Mouse (Mus musculus): ENCODE data around the gene Rad54l.
A peak's percentile ranks its signal among the peaks of the same experiment; 100 is the strongest.

- TF ChIP-seq POLR2A (IDR thresholded peaks at IDR 0.05; ENCODE audit: control insufficient read depth in 1 of 2, insufficient read depth in 1 of 2, low read depth in 1 of 2, low read length in 2 of 2, poor library complexity in 1 of 2) (peak; percentile 94 to 95), MAFK (IDR thresholded peaks at IDR 0.05; ENCODE audit: borderline replicate concordance, low read depth, low read length) (no peak), ELF1 (IDR thresholded peaks at IDR 0.05; ENCODE audit: low read depth, low read length) (peak; percentile 52; the same call in 1 of the 2 replicates), CTCF (IDR thresholded peaks at IDR 0.05 in 2 of 3, conservative IDR thresholded peaks at IDR 0.05 in 1 of 3; ENCODE audit: control insufficient read depth in 1 of 3, insufficient read depth in 1 of 3, low read depth in 2 of 3, low read length in 3 of 3, poor library complexity in 1 of 3, severe bottlenecking in 1 of 3) (peak in 1 of 3 experiments; percentile 5; a peak in 1 of 6 replicates), POLR2AphosphoS2 (IDR thresholded peaks at IDR 0.05; ENCODE audit: low read length) (peak; percentile 48; the same call in 1 of the 2 replicates), BHLHE40 (IDR thresholded peaks at IDR 0.05; ENCODE audit: borderline replicate concordance, low read depth, low read length) (no peak), ZKSCAN1 (IDR thresholded peaks at IDR 0.05; ENCODE audit: low read depth, low read length) (no peak), GATA1 (IDR thresholded peaks at IDR 0.05; ENCODE audit: low read depth, low read length) (0 out of 2 replicates have a peak, but pooled peaks have one; percentile 9), HCFC1 (IDR thresholded peaks at IDR 0.05; ENCODE audit: low read depth, low read length) (peak; percentile 93), CHD2 (IDR thresholded peaks at IDR 0.05; ENCODE audit: low read length) (no peak), ZMIZ1 (IDR thresholded peaks at IDR 0.05; ENCODE audit: low read depth, low read length) (peak; percentile 75)
Observed at GRCm38 (mm10) chr4:116074861-116075620, 48.4 kb downstream of the Rad54l start, which contains the start of the genes Uqcrh and Lrrc41.

All from MEL (cell line).